Mouse (Mus musculus): ENCODE data around the gene Calm4.

Gene Calm4

DNA sequence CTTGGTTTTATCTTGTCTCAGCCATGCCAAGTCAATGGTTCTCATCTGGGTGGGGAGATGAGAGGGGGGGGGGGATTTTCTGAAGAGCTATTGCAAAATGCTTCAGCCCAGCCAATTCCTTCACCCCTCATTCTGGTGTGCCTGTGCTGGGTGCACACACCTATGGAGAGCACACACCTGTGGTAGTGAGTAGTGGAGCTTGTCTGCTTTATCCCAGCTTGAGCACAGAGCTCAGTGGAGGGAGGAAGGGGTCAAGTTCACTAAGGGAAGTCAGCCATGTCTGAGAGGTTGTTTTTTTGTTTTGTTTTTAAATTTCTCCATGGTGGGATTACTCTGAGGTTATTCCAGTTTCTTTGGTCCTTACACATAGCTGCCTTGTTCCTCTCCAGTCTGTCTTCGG lies 18.7 kb downstream of the Calm4 start:
- no peak for DNase-seq (ENCODE audit: low read depth in 1 of 2, low spot score in 2 of 2)

DNA sequence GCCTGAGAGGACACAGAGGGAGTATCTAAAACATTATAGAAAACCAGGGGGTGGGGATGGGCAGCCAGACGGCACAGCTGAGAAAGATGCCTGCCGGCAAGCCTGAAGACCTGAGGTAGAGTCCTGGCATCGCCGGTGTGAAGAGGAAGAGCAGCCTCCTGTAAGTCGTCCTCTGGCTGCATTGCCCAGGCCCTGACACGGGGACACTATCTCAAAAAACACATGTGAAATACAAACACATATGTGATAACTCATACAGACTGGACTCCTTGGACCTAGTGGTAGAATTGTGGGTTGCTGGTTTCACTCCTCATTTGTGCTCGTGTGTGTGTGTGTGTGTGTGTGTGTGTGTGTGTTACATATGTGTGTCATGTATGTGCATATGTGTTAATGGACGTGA lies 23.7 kb downstream of the Calm4 start:
- no peak for DNase-seq (ENCODE audit: low read depth in 1 of 2, low spot score in 2 of 2)

DNA sequence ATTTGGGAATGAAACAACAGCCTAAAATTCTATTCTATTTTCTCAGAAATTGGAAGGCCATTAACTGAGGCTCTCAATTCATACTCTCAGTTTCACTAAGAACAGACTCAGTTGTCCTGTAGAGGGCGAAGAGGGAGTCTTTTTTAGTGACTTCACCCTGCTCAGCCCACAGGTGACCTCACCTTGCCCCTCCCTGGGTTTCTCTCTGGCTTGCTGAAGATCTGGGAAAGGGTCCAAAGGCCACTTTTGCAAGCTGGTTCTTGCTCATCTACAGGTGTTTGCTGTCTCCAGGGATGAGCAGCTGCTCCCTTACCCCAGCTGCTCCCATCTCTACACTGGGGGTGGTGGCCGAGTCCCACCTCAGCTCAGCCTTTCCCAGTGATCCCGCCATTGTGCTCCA lies 24.8 kb downstream of the Calm4 start:
- DNase-seq (ENCODE audit: low read depth in 1 of 2, low spot score in 2 of 2), result no peak

DNA sequence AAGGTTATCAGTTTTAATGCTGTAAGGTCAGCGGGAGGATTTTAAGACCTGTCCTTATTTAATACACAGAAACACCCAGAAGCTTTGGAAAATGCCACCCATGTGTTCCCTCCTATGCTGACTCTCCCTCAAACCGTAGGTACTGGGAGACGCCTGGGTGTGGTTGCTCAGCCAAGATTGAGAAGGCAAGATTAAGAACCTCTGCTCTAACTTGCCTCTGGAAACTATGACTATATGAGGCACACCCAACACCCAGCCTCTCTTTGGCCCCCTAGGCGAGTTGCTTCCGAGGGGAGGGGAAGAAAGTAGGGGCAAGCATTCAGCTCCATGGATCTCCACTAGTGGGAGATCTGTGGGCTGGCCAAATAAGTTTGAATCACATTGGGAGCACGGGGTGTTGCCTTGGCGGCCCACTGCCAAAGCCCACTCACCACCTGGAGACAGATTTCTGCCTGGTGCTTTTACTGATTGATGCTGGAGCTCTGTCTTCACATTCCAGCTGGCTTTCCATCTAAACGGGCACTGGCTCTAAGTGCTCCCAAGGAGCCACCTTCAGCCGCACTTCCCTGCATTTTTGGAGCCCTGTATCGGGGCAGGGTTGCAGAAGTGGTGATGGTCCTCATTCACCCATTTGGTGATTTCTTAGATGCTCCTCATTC lies 25.5 kb downstream of the Calm4 start:
- DNase-seq (ENCODE audit: low read depth in 1 of 2, low spot score in 2 of 2), result no peak

DNA sequence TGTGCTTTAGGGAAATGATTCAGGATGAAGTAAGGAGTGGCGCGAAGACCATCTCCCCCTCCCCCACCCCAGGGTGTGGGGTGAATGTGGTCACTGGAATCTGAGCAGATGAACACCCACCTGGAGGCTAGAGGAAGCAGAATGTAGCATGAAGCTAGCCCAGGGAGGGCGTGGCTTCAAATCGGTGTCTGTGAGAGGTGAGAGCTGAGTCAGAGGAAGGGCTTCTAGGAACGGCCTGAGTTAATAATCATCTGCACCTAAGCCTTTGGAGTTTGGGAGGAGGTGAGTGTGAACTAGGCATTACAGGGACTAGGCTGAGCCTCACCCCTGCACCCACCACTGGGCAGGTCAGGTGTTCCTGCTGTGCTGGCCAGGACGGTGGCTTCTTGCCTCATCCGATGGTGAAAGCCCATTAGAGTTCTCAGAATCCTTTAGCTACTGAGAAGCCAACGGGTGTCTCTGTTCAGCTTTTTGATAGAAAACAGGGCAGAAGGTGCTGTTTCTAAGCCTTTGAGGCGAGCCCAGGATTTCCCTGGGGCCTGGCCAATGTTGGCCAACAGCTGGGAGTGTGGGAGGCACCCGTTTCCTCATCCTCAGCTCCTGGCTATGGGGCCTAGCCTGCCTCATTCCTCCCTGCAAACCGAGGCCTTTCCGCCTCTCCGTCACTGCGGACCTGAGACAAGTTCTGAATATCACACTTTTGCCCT lies 28.2 kb downstream of the Calm4 start:
- DNase-seq (ENCODE audit: low read depth in 1 of 2, low spot score in 2 of 2), result no peak

DNA sequence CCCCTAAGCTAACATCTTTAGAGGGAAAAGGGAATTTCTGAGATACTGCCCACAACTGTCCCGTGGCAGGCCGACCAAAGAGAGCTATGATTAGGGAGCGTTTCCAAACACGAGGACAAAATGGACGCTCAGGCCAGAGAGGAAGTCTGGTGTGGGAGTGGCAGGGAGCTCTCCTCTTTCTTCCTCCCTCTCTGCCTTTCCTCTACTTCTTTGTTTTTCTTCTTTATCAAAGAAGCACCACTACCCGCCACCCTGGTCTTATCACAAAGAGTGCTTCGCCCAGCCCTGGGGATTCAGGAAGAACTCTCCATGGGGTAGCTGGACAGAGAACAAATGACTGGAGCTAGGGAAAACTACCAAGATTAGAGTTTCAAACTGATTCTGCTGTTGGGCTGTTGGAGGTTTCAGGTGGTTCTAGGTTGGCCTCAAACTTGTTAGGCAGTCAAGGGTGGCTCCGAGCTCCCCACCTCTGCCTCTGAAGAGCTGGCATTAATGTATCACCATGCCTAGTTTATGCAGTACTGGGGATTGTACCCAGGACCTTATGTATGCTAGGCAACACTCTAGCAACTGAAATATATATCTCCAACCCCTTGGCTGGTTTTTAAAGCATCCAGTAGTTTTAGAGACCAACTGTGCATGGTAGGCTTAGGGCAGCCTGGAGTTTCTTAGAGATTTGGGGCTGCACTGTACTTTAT lies 28.9 kb downstream of the Calm4 start:
- no peak for DNase-seq (ENCODE audit: low read depth in 1 of 2, low spot score in 2 of 2)

DNA sequence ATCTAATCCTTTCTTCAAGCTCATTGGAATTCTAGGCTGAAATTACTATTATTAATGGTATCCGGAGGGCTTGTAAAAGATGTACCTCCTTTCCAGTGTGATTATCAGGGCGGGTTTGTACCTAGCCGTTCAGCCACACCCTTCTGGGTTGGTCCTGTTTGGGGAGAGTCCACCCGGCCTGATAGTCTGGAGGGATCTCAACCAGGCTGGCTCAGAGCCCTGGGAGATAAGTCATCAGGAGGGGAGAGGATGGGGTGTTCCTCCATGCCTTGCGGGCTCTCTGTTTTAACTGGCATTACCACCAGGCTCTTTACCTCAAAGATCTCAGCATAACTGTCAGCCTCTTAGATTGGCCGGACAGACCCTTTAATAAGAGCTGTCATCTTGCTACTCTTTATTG lies 29.6 kb downstream of the Calm4 start:
- DNase-seq (ENCODE audit: low read depth in 1 of 2, low spot score in 2 of 2), result no peak

DNA sequence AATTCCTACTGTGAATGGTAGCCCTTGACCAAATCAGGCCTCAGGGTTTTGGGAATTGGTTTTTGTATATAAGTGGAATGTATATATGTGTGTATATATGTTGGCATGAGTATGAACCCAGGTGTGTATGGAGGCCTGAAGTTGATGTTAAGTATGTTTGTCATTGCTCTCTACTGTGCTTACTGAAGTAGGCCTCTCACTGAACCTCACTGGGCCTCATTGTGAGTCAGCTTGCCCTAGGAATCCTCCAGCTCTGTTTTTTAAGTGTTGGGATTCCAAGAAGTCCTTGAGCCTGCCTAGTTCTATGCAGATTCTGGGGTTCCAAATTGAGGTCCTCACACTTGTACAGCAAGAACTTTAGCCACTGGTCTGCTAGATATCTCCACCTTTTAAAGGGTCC lies 32.3 kb downstream of the Calm4 start:
- DNase-seq (ENCODE audit: low read depth in 1 of 2, low spot score in 2 of 2), result no peak

DNA sequence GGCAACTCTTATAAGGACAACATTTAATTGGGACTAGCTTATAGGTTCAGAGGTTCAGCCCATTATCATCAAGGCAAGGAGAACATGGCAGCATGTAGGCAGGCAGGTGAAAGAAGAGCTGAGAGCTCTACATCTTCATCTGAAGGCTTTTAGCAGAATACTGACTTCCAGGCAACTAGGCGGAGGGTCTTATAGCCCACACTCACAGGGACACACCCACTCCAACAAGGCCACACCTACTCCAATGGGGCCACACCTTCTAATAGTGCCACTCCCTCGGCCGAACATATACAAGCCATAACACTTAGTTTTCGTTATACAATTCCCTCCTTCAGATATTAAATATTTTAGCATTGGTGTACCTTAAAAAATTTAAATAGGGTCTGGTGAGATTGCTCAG lies 35.3 kb downstream of the Calm4 start:
- no peak for DNase-seq (ENCODE audit: low read depth in 1 of 2, low spot score in 2 of 2)

DNA sequence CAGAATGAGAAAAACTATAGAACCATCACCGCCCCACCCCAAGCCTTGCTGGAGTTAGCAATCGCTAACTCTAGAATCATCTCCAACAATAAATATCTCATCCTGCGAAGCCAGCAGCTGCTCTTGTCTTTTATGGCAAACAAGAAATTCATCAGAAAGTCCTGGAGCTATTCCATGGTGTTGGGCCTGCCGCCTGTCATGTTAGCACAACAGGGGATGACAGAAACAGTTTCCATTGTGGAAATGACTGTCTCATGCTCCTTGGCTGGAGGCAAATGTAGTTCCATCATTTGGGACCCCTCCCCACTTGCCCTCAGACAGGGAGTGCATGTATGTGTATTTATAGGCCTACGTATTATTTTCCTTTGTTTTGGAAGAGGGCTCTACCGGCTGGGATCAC lies 38.9 kb downstream of the Calm4 start:
- DNase-seq (ENCODE audit: low read depth in 1 of 2, low spot score in 2 of 2), result no peak

DNA sequence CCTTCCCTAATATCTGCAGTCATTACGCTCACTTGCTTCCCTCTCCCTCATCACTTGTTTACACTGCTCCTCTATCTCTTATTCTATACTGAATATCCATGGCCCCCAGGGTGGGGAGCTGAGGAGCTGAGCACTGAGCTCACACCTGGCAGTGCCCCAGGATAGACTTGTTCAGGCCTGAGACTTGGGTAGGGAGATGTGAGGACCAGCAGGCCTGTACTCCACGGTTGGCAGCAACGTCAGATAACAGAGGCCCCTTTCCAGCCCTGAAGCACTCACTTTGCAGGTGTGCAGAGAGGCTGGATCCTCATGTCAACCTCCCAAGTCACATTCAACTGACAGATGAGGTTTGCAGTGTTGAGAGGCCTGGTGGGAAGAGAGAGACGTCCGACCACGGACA lies 39.6 kb downstream of the Calm4 start:
- no peak for DNase-seq (ENCODE audit: low read depth in 1 of 2, low spot score in 2 of 2)

DNA sequence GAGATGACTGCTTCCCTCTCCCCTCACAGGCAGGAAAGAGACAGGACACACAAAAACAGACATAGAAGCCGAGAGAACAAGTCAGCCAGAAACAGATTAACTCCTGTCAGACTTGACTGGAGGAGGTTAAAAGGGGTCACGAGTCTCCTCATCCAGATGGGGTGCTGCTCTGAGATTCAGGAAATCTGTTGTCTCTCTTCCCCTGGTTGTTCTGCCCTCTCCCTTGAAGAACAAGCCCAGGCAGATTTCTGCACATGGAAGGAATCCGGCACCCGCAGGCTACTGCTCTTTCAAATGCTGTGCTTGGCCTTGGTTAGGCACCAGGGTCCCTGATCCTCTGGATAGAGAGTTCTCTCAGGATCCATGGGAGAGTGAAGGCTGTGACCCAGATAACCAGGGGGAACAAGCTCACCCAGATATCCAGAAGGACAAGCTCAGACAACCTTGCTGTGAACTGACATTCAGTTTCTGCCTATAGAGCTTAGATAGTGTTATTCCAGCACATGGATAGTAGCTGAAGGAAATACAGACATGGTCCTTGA lies 40.2 kb downstream of the Calm4 start:
- DNase-seq (ENCODE audit: low read depth in 1 of 2, low spot score in 2 of 2), result no peak

DNA sequence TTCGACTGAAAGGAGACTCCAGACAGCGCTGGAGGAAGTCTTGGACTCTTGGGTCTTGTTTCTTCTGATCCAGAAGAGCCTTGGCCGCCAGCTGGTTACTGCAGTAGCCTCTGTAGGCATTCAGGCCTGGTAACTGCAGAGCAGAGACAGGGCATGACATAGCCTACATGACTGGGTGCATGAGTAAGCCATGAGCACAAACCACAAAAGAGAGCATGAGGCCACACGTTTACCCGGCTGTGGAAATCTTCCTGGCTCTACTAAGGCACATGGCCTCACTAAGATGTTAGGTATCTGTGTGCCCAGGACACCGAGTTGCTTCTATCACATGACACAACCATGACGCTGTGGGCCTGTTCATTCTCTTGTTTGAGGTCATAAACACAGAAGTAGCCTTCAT lies 49.1 kb downstream of the Calm4 start:
- DNase-seq (ENCODE audit: low read depth in 1 of 2, low spot score in 2 of 2), result no peak

Data from monocyte, adult 2 months (primary cell).